Mouse (Mus musculus): ENCODE data around the gene Zbtb5. TPM values are rescaled to one million over a fixed set of nuclear protein-coding genes. Genes with fewer than 3 reads are reported as not detected.
"Not testable (repeated sequence)": the region's sequence is repeated elsewhere in the genome, so short reads cannot be mapped to it uniquely, and the experiment has no call there.

Gene Zbtb5
- total RNA-seq, 2 experiments from 2014 or later: 9.3 to 10.1 TPM

DNA sequence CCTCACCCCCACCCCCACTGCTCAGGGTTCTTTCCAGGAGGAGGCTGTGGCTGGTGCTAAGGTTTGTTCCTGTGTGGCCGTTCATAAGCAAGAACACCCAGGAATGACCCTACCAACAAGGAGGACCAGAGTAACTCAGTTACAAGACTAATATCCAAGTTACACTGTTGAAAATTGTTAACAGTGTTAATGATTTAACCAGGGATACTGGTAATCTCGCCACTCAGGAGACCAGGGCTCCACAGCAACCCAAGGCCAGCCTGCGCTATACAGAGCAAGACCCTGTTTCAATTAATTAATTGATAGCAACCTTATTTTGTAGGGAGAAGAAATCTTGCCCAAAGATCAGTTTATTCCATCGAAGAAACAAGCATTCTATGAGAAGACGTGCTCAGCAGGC, 64.7 kb downstream of the Zbtb5 start:
- Histone ChIP-seq H3K27ac (no peak overlapping the region), H3K4me3 (no peak overlapping the region)
- no peak for TF ChIP-seq CTCF (conservative IDR thresholded peaks at IDR 0.05)
- no peak for DNase-seq (ENCODE audit: low spot score in 2 of 2)

DNA sequence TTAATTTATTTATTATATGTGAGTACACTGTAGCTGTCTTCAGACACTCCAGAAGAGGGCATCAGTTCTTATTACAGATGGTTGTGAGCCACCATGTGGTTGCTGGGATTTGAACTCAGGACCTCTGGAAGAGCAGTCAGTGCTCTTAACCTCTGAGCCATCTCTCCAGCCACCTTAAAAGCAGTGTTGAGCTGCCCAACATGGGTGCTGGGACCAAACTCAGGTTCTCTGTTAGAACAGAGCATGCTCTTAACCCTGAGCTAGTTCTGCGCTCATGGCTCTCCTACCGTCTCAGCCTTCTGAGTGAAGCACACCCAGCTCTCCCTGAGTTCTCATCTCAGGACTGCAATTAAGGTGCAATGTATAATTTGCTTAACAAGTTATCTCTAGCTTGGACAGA, 66.1 kb downstream of the Zbtb5 start:
- not testable (repeated sequence) for H3K4me3 ChIP-seq; DNase-seq (ENCODE audit: low spot score in 2 of 2); H3K27ac ChIP-seq

- H3K27ac ChIP-seq: no peak overlapping the region
- H3K4me3 ChIP-seq: no peak overlapping the region
- TF ChIP-seq CTCF (conservative IDR thresholded peaks at IDR 0.05): no peak
- no peak for DNase-seq (ENCODE audit: low spot score in 2 of 2)
Measured at GRCm38 (mm10) chr4:44944426-44945075, 67.7 kb downstream of the Zbtb5 start.

DNA sequence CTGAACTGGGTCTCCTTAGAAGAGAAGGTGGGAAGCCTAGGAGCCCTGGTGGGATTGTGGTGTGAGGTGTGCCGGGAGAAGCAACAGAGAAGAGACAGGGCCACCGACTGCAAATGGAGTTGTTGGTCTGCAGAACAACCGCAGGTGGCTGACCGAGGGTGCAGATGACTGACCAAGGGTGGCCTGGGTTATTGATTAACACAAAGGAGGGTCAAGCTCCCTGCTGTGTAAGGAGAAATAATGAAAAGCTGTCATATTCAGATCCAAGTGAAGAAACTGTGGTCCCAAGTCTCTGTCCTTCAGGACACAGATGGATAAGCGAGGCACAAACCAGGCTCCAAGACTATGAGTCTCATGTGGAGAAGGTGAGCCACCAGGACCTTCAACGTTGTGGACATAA, 68.7 kb downstream of the Zbtb5 start:
- H3K4me3 ChIP-seq: no peak overlapping the region
- no peak for DNase-seq (ENCODE audit: low spot score in 2 of 2)
- TF ChIP-seq CTCF (conservative IDR thresholded peaks at IDR 0.05): no peak
- H3K27ac ChIP-seq: no peak overlapping the region

DNA sequence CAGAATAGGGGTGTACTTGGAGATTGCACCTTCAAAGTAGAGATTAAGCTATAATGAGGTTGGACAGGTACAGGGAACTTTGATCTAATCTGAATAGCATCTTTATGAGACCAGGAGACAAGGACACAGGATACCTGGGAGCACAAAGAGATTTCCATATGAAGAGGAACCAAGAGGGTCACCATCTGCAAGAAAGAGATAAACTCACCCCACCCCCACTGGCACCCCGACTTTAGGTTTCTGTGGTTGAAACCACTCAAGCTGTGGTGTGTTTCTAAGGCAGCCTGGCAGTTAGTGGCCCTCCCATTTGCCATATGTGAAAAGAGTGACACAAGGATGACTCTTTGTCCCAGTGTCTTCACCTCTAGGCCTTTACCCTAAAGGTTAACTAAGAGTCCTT, 70.0 kb downstream of the Zbtb5 start:
- no peak for TF ChIP-seq CTCF (conservative IDR thresholded peaks at IDR 0.05)
- DNase-seq (ENCODE audit: low spot score in 2 of 2): no peak

More for the DNA sequence above, 70.0 kb downstream of the Zbtb5 start:
- no peak overlapping the region for H3K4me3 ChIP-seq
- no peak overlapping the region for H3K27ac ChIP-seq

Other genes starting within 250 kb of the Zbtb5 start
- 10 to 100 TPM; 26.2 to 29.2 TPM for gene Grhpr, start 31.0 kb downstream of the Zbtb5 start, total RNA-seq (2021)
- gene Polr1e, start 6.2 kb upstream of the Zbtb5 start, total RNA-seq (2021): 10 to 100 TPM; 11.3 to 12.8 TPM
- gene Fbxo10, start 72.2 kb upstream of the Zbtb5 start, total RNA-seq (2021): 10 to 100 TPM; 46.1 to 48.0 TPM
- gene Tomm5, start 95.7 kb upstream of the Zbtb5 start, total RNA-seq (2021): 10 to 100 TPM; 58.4 to 67.6 TPM
- 10 to 100 TPM; 15.7 to 16.4 TPM for gene Frmpd1, start 172.5 kb upstream of the Zbtb5 start, total RNA-seq (2021)